Comparison of ENCODE assay signal across 8 mouse cellular contexts in genomic region chr7:138845111-138845510, GRCm38 (mm10). TPM values are rescaled to one million over a fixed set of nuclear protein-coding genes. Genes with fewer than 3 reads are reported as not detected.
A peak's percentile ranks its signal among the peaks of the same experiment; 100 is the strongest.
DNase-seq lines count a peak whose midpoint lies in the region; ATAC-seq and TF ChIP-seq lines count a peak whose summit lies in the region.

No protein-coding gene starts in this region.

- H3K4me2 ChIP-seq in CH12.LX (ENCODE audit: insufficient read depth, low read depth, poor library complexity, severe bottlenecking), result peak overlapping the region; percentile 93
- H3K4me2 ChIP-seq in forebrain, embryonic 16.5 days (ENCODE audit: low read length), result peak overlapping the region; percentile 62
- peak overlapping the region; percentile 96 for H3K4me2 ChIP-seq in liver, embryonic 16.5 days (ENCODE audit: low read depth, low read length)

- DNase-seq in heart, adult 11 months, result peak; percentile 92
- DNase-seq in heart, postnatal 25 days (ENCODE audit: low spot score), result no peak
- no peak for DNase-seq in CH12.LX (ENCODE audit: extremely low read depth)
- no peak for DNase-seq in thymus, adult 2 months
- DNase-seq in cerebellum, postnatal 4 days (ENCODE audit: low spot score in 2 of 2), result no peak

- WGBS in forebrain, embryonic 16.5 days, result 43% methylated on average over 8 of the region's 8 CpGs
- WGBS in liver, embryonic 16.5 days (ENCODE audit: insufficient replicate concordance), result 41% methylated on average over 8 of the region's 8 CpGs
- 44% methylated on average over 8 of the region's 8 CpGs for WGBS in thymus, adult 2 months

- H3K9ac ChIP-seq in CH12.LX (ENCODE audit: insufficient read depth, low read depth), result peak overlapping the region; percentile 98
- peak overlapping the region; percentile 20; the same call in 1 of the 2 replicates for H3K9ac ChIP-seq in forebrain, embryonic 16.5 days (replicated peaks; ENCODE audit: low read depth, low read length)
- peak overlapping the region; percentile 26; the same call in 1 of the 2 replicates for H3K9ac ChIP-seq in liver, embryonic 16.5 days (ENCODE audit: low read depth, low read length)

- TF ChIP-seq EP300 in CH12.LX (IDR thresholded peaks at IDR 0.05; ENCODE audit: low read length), result no peak

- H3K9me3 ChIP-seq in CH12.LX (replicated peaks; ENCODE audit: low read length), result no peaks in the 10 kb centered on the region
- no peaks in the 10 kb centered on the region for H3K9me3 ChIP-seq in forebrain, embryonic 16.5 days (ENCODE audit: control insufficient read depth, low read length)
- no peaks in the 10 kb centered on the region for H3K9me3 ChIP-seq in liver, embryonic 16.5 days (replicated peaks; ENCODE audit: control insufficient read depth, low read length)

- dilution Hi-C loops in CH12.LX (cut with MboI; ENCODE audit: extremely low pct_ligation_motif_present, extremely low pct_unique_long_range_greater_than_20kb, low sequenced_read_pairs), result no loop called here

- no peak overlapping the region for H3K27ac ChIP-seq in CH12.LX (ENCODE audit: insufficient read depth, low read depth)
- H3K27ac ChIP-seq in forebrain, embryonic 16.5 days (ENCODE audit: low read length), result peak overlapping the region; percentile 89
- H3K27ac ChIP-seq in liver, embryonic 16.5 days (ENCODE audit: low read length), result peak overlapping the region; percentile 96
- H3K27ac ChIP-seq in thymus, adult 2 months (ENCODE audit: control insufficient read depth, insufficient read depth, low read length), result no peak overlapping the region

- in situ Hi-C loops in CH12.LX (cut with MboI; ENCODE audit: low pct_ligation_motif_present, low pct_unique_long_range_greater_than_20kb, low sequenced_read_pairs), result loop anchor here (25.0 kb wide), 1 partner anchor 1358 kb away; no protein-coding TSS in a partner anchor

- intact Hi-C loops in heart, postnatal 25 days (cut with DNase I), result loop anchor here (5.0 to 10.0 kb wide), 2 partner anchors 62 to 370 kb away; partner anchors contain the start of genes Bnip3, Lrrc27 and Stk32c

- H3K4me3 ChIP-seq in CH12.LX (replicated peaks in 1 of 3; ENCODE audit: low read depth in 2 of 3, low read length in 2 of 3, poor library complexity in 1 of 3), result peak overlapping the region; percentile 74 to 100 (median 96)
- H3K4me3 ChIP-seq in forebrain, embryonic 16.5 days (replicated peaks; ENCODE audit: low read length), result peak overlapping the region; percentile 90
- H3K4me3 ChIP-seq in liver, embryonic 16.5 days (ENCODE audit: low read depth, low read length), result peak overlapping the region; percentile 95
- no peak overlapping the region for H3K4me3 ChIP-seq in thymus, adult 2 months (ENCODE audit: control insufficient read depth, insufficient read depth, low read length)

- no peak for TF ChIP-seq POLR2A in CH12.LX (IDR thresholded peaks at IDR 0.05; ENCODE audit: low read depth, low read length)
- TF ChIP-seq POLR2A in thymus, adult 2 months (IDR thresholded peaks at IDR 0.05; ENCODE audit: control insufficient read depth, extremely low read depth, insufficient read depth, low read length, poor library complexity), result no peak

- no peak for TF ChIP-seq CTCF in CH12.LX (conservative IDR thresholded peaks at IDR 0.05 in 1 of 2, IDR thresholded peaks at IDR 0.05 in 1 of 2; ENCODE audit: low read depth in 2 of 2, low read length in 2 of 2)
- TF ChIP-seq CTCF in thymus, adult 2 months (IDR thresholded peaks at IDR 0.05; ENCODE audit: borderline replicate concordance, control insufficient read depth, extremely low read depth, insufficient read depth, low read length, poor library complexity), result no peak

- peaks cover 19% of the 10 kb centered on the region for H3K79me2 ChIP-seq in CH12.LX (replicated peaks; ENCODE audit: control insufficient read depth, extremely low read depth, insufficient read depth, poor library complexity, severe bottlenecking)

- no peak for ATAC-seq in forebrain, embryonic 16.5 days
- no peak for ATAC-seq in liver, embryonic 16.5 days (ENCODE audit: low read depth)
- ATAC-seq in frontal cortex, adult (ENCODE audit: low TSS enrichment), result no peak

- no peaks in the 10 kb centered on the region for H3K27me3 ChIP-seq in CH12.LX (replicated peaks)
- no peaks in the 10 kb centered on the region for H3K27me3 ChIP-seq in forebrain, embryonic 16.5 days (replicated peaks; ENCODE audit: control insufficient read depth, insufficient read depth, low read length)
- no peaks in the 10 kb centered on the region for H3K27me3 ChIP-seq in liver, embryonic 16.5 days (ENCODE audit: control insufficient read depth, insufficient read depth, low read depth, low read length)
- no peaks in the 10 kb centered on the region for H3K27me3 ChIP-seq in thymus, adult 2 months (ENCODE audit: control insufficient read depth, insufficient read depth, low read length)

- no peak for TF ChIP-seq RAD21 in CH12.LX (IDR thresholded peaks at IDR 0.05; ENCODE audit: low read depth, low read length)

- peaks cover under 1 to 32% of the 10 kb centered on the region in 2 experiments for H3K36me3 ChIP-seq in CH12.LX (replicated peaks in 1 of 2; ENCODE audit: control insufficient read depth in 1 of 2, insufficient read depth in 1 of 2, low read length in 1 of 2)
- no peaks in the 10 kb centered on the region for H3K36me3 ChIP-seq in forebrain, embryonic 16.5 days (ENCODE audit: control insufficient read depth, insufficient read depth)
- peaks cover 2% of the 10 kb centered on the region; the same call in 1 of the 2 replicates for H3K36me3 ChIP-seq in liver, embryonic 16.5 days (ENCODE audit: control insufficient read depth, insufficient read depth)
- H3K36me3 ChIP-seq in thymus, adult 2 months (ENCODE audit: control insufficient read depth, insufficient read depth, low read length), result no peaks in the 10 kb centered on the region

- peaks cover 12 to 33% of the 10 kb centered on the region in 2 experiments for H3K4me1 ChIP-seq in CH12.LX (ENCODE audit: control insufficient read depth in 1 of 2, insufficient read depth in 2 of 2)
- H3K4me1 ChIP-seq in forebrain, embryonic 16.5 days (replicated peaks; ENCODE audit: control insufficient read depth, insufficient read depth, low read length), result peaks cover 58% of the 10 kb centered on the region
- H3K4me1 ChIP-seq in liver, embryonic 16.5 days (ENCODE audit: control insufficient read depth, low read depth, low read length), result peaks cover 30% of the 10 kb centered on the region
- peaks cover 19% of the 10 kb centered on the region for H3K4me1 ChIP-seq in thymus, adult 2 months (replicated peaks; ENCODE audit: control insufficient read depth, insufficient read depth, low read length)

TF ChIP-seq in CH12.LX, 34 proteins besides CTCF, POLR2A, EP300 and RAD21:
- TF ChIP-seq MYC (IDR thresholded peaks at IDR 0.05; ENCODE audit: low read depth, low read length) (no peak), MAZ (IDR thresholded peaks at IDR 0.05; ENCODE audit: low read depth, low read length) (no peak), ETS1 (conservative IDR thresholded peaks at IDR 0.05; ENCODE audit: low read depth, low read length) (no peak), MXI1 (IDR thresholded peaks at IDR 0.05; ENCODE audit: low read depth, low read length) (no peak), MAFK (IDR thresholded peaks at IDR 0.05; ENCODE audit: insufficient replicate concordance, low read length) (no peak), JUN (IDR thresholded peaks at IDR 0.05; ENCODE audit: insufficient read depth, low read depth, low read length) (no peak), MAX (IDR thresholded peaks at IDR 0.05; ENCODE audit: low read length) (no peak), NELFE (IDR thresholded peaks at IDR 0.05; ENCODE audit: low read depth, low read length) (no peak)

RNA-seq across cellular contexts. Expression of gene Ppp2r2d, which starts 0.8 kb away (rescaled TPM):
- 10 to 100 TPM; 36.8 to 40.9 TPM for total RNA-seq in heart, postnatal 25 days (2021)
- 24.3 and 28.9 TPM in 2 replicates for total RNA-seq in CH12.LX (2012; rRNA removed)
- 54.1 and 56.3 TPM in 2 replicates for total RNA-seq in CH12.LX (2014; rRNA removed)
- polyA plus RNA-seq in CH12.LX (2012; ENCODE audit: insufficient read length, low read depth), result 39.6 and 46.0 TPM in 2 replicates
- 72.2 and 73.0 TPM in 2 replicates for polyA plus RNA-seq in forebrain, embryonic 16.5 days (2015; fragmentation: Nextera tagmentation; extraction: Ambion mirVana)
- polyA plus RNA-seq in liver, embryonic 16.5 days (2015; fragmentation: Nextera tagmentation; extraction: Ambion mirVana), result 5.7 TPM in 2 replicates
- polyA plus RNA-seq in thymus, adult 2 months (2012; rRNA removed), result 27.6 and 29.0 TPM in 2 replicates

RNA-seq across cellular contexts. Expression of gene Mapk1ip1, which starts 1.0 kb away (rescaled TPM):
- 10 to 100 TPM; 14.8 to 17.5 TPM for total RNA-seq in heart, postnatal 25 days (2021)
- total RNA-seq in CH12.LX (2012; rRNA removed), result 3.6 and 5.1 TPM in 2 replicates
- 3.2 and 4.2 TPM in 2 replicates for total RNA-seq in CH12.LX (2014; rRNA removed)
- polyA plus RNA-seq in CH12.LX (2012; ENCODE audit: insufficient read length, low read depth), result 5.2 and 6.6 TPM in 2 replicates
- 35.0 and 37.6 TPM in 2 replicates for polyA plus RNA-seq in forebrain, embryonic 16.5 days (2015; fragmentation: Nextera tagmentation; extraction: Ambion mirVana)
- polyA plus RNA-seq in liver, embryonic 16.5 days (2015; fragmentation: Nextera tagmentation; extraction: Ambion mirVana), result 3.9 and 4.3 TPM in 2 replicates
- polyA plus RNA-seq in thymus, adult 2 months (2012; rRNA removed), result 92.4 and 103 TPM in 2 replicates

Comparison
In these comparisons a context has a peak if more than half of its experiments do, and no peak if none do; other contexts are left out.
1. H3K27ac ChIP-seq: peak in forebrain, embryonic 16.5 days (single experiment) and liver, embryonic 16.5 days (single experiment); none in CH12.LX (single experiment) and thymus, adult 2 months (single experiment).
2. H3K9ac ChIP-seq: peak in every context shown above with its lines; median percentile 98 in CH12.LX; 26 in liver, embryonic 16.5 days; 20 in forebrain, embryonic 16.5 days.
3. Peak in every context shown above with its lines, with median percentiles within 50 percentile points of each other: H3K4me2 ChIP-seq.